Mouse (Mus musculus) bone marrow macrophage, adult 2 months (primary cell): ENCODE data around the gene Angel1.

Source experiments
- CTCF ChIP-seq: IDR thresholded peaks from 2 replicates; pipeline ENCODE4 v1.5.1; 2012; ENCODE audit warnings: low read depth, mild to moderate bottlenecking, low read length, moderate library complexity
- POLR2A ChIP-seq: IDR thresholded peaks from 2 replicates; pipeline ENCODE4 v1.6.1; 2012; ENCODE audit warnings: mild to moderate bottlenecking, low read depth, low read length, borderline replicate concordance

DNA sequence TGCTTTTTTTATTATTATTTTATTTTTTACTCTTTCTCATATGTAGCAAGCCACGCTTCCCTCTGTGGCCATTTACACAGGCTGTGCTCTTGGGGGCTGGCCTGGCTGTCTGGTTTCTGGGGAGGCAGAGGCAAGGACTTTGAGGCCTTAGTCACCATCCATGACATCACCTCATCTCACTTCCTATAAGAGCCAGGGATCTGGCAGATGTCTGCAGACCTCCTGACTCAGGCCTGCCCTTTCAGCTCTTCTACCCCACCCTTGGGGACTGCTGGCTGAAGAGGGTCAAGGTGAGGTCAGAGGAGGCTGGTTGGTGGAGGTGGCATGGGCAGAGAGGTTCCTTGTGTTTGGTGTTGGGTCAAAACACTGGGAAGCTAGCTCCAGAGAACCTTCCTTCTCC is 31.8 kb downstream of the Angel1 start:
- TF ChIP-seq CTCF (no peak), POLR2A (no peak)
